Mouse (Mus musculus) embryonic facial prominence, embryonic 13.5 days (tissue): ENCODE data around the gene Dock4. TPM values are rescaled to one million over a fixed set of nuclear protein-coding genes. Genes with fewer than 3 reads are reported as not detected.

Experiments
- ATAC-seq: fragments of 200-750 bp; cut with Nextera tagmentation; 2 replicates; pipeline ENCODE4 v1.8.0; 2017; ENCODE audit warnings: low read depth; ENCODE audit not compliant: insufficient number of reproducible peaks, insufficient read depth, low FRiP score, low TSS enrichment
- H3K27ac ChIP-seq: fragments of 300-500 bp; sonication (generic); 2 replicates; pipeline ENCODE4 v1.5.1; 2015; ENCODE audit warnings: moderate library complexity, mild to moderate bottlenecking, inconsistent platforms
- H3K27me3 ChIP-seq: fragments of 300-500 bp; sonication (generic); 2 replicates; pipeline ENCODE4 v1.6.1; 2015; ENCODE audit warnings: mild to moderate bottlenecking, inconsistent platforms
- H3K36me3 ChIP-seq: fragments of 300-500 bp; sonication (generic); 2 replicates; pipeline ENCODE4 v1.6.1; 2015; ENCODE audit warnings: mild to moderate bottlenecking, inconsistent platforms
- H3K4me1 ChIP-seq: fragments of 300-500 bp; sonication (generic); 2 replicates; pipeline ENCODE4 v1.6.1; 2015; ENCODE audit warnings: inconsistent platforms
- H3K4me2 ChIP-seq: fragments of 300-500 bp; sonication (generic); 2 replicates; pipeline ENCODE4 v1.6.1; 2015; ENCODE audit warnings: moderate library complexity, mild to moderate bottlenecking, inconsistent platforms
- H3K4me3 ChIP-seq: fragments of 300-500 bp; sonication (generic); 2 replicates; pipeline ENCODE4 v1.5.1; 2015; ENCODE audit warnings: mild to moderate bottlenecking, inconsistent platforms
- H3K9ac ChIP-seq: fragments of 300-500 bp; sonication (generic); 2 replicates; pipeline ENCODE4 v1.6.1; 2015; ENCODE audit warnings: mild to moderate bottlenecking, inconsistent platforms
- H3K9me3 ChIP-seq: fragments of 300-500 bp; sonication (generic); 2 replicates; pipeline ENCODE4 v1.6.1; 2016; ENCODE audit warnings: inconsistent platforms
- WGBS: fragments of 180-500 bp; shearing (Covaris S2); methylation state at CpG from one replicate; pipeline ENCODE4 v1.1.7; 2015; ENCODE audit warnings: mixed read lengths; 5-methylcytosine and 5-hydroxymethylcytosine counted together
- polyA plus RNA-seq: library from polyadenylated mRNA; unstranded; fragments of >200 nt; fragmentation: Nextera tagmentation; extraction: Ambion mirVana; gene quantifications from 2 replicates; pipeline ENCODE4 v1.2.1, GENCODE M21; 2015

Gene Dock4
- polyA plus RNA-seq, 1 experiment from 2014 or later = 19.9 TPM

GRCm38 (mm10) chr12:40464282-40464681 is 18.5 kb downstream of the Dock4 start:
- Histone ChIP-seq H3K36me3 (no peaks in the 10 kb centered on the region), H3K9me3 (no peaks in the 10 kb centered on the region), H3K4me3 (no peak overlapping the region), H3K27ac (no peak overlapping the region), H3K4me2 (no peak overlapping the region), H3K4me1 (peaks cover 18% of the 10 kb centered on the region), H3K27me3 (no peaks in the 10 kb centered on the region), H3K9ac (no peak overlapping the region)
- WGBS = 54% methylated on average over 6 of the region's 6 CpGs
- ATAC-seq = peak; percentile 37; the same call in 1 of the 2 replicates

GRCm38 (mm10) chr12:40468235-40468634 is 22.5 kb downstream of the Dock4 start:
- H3K36me3 ChIP-seq = no peaks in the 10 kb centered on the region
- no peaks in the 10 kb centered on the region for H3K27me3 ChIP-seq
- ATAC-seq = no peak
- peaks cover 26% of the 10 kb centered on the region for H3K4me1 ChIP-seq
- no peak overlapping the region for H3K9ac ChIP-seq
- H3K9me3 ChIP-seq = no peaks in the 10 kb centered on the region
- no peak overlapping the region for H3K4me2 ChIP-seq
- H3K27ac ChIP-seq = no peak overlapping the region
- no peak overlapping the region for H3K4me3 ChIP-seq
- 85% methylated on average over 4 of the region's 4 CpGs for WGBS

DNA sequence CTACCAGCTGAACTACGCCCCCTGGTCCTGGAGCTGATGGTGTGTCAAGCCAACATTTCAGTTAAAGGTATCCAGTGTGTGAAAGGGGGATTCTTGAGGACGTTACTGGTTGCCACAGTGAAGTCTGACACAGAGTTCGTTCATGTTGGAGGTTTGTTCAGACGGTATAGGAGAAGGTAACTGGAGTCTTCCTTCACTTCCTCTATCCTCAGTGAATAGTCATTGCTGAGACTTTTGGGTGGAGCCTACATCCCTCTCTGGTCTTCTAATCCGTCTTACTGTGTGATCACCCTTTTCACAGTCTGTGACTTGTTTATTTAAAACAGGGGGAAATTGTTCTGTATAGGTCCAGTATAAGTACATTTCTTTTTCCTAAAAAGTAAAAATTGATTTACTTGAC is 23.3 kb downstream of the Dock4 start:
- H3K4me2 ChIP-seq = no peak overlapping the region
- H3K9ac ChIP-seq = no peak overlapping the region
- WGBS = 78% methylated on average over 5 of the region's 5 CpGs
- no peak overlapping the region for H3K27ac ChIP-seq
- no peaks in the 10 kb centered on the region for H3K9me3 ChIP-seq
- no peak overlapping the region for H3K4me3 ChIP-seq
- ATAC-seq = no peak
- H3K4me1 ChIP-seq = peaks cover 26% of the 10 kb centered on the region
- H3K36me3 ChIP-seq = no peaks in the 10 kb centered on the region
- no peaks in the 10 kb centered on the region for H3K27me3 ChIP-seq

GRCm38 (mm10) chr12:40471649-40472399 is 26.1 kb downstream of the Dock4 start:
- H3K4me3 ChIP-seq = no peak overlapping the region
- H3K9ac ChIP-seq = no peak overlapping the region
- ATAC-seq = no peak
- peak overlapping the region; percentile 29 for H3K4me2 ChIP-seq
- 41% methylated on average over 11 of the region's 11 CpGs for WGBS
- no peaks in the 10 kb centered on the region for H3K36me3 ChIP-seq
- H3K9me3 ChIP-seq = no peaks in the 10 kb centered on the region
- peaks cover 23% of the 10 kb centered on the region for H3K4me1 ChIP-seq
- H3K27ac ChIP-seq = no peak overlapping the region
- no peaks in the 10 kb centered on the region for H3K27me3 ChIP-seq

DNA sequence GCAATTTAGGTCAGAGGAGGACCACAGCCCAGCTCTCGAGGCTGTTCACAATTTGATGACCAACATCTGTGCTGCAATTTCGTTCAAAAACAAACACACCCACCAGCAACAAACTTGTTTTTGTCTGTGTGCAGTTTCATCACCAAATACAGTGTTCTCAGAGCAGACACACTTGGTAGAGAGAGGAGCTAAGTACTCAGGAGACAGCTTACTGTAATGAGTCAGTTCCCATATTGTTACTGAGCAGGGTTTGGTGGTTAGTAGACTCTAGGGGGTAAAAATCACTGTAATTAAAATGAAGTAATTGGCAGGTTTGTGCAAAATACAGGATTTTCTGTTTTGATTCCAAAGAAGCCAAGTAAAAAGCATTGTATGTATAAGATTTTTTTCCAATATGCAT is 28.0 kb downstream of the Dock4 start:
- H3K4me3 ChIP-seq = no peak overlapping the region
- H3K36me3 ChIP-seq = no peaks in the 10 kb centered on the region
- 22% methylated on average over 2 of the region's 2 CpGs for WGBS
- H3K27me3 ChIP-seq = no peaks in the 10 kb centered on the region
- H3K4me2 ChIP-seq = no peak overlapping the region
- H3K9me3 ChIP-seq = no peaks in the 10 kb centered on the region
- no peak overlapping the region for H3K9ac ChIP-seq
- no peak for ATAC-seq
- H3K27ac ChIP-seq = no peak overlapping the region
- H3K4me1 ChIP-seq = peaks cover 33% of the 10 kb centered on the region

DNA sequence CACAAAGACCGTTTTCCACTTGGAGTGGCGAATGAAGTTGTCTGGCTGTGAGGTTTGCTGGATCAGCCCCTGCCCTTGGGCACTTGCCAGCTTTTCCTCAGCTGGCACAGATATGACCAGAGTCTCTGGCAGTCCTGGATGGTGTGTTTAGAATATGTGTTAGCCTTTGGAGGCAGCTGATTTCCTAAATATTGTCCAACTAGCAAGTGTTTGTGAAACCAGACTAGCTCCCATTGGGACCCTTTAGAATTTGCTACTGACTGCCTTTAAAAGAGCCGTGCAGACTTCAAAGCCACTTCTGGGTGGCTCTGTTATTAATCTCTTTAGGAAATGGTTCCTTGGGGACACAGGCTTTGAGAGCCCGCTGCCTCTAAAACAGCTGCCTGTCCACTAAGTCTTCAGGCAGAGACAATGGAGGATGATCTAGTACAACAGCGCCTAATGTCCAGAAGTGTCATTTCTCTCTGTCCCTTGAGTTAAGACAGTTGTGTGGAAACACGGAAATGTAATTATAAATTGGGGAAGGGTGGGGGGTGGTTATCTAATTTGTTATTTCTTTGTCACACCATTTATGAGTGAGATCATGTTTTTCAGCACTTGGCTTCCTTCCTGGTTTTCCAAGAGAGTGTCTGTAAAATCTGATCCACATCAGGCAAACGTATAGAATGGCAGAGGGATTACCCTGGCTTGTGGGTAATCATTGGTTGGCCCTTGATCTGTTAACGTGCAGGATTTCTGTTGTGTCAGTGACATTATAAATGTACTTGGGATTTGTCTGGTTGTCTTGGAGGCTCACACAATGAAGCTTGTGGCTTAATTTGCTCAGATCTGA is 32.1 kb downstream of the Dock4 start:
- Histone ChIP-seq H3K4me3 (no peak overlapping the region), H3K9ac (no peak overlapping the region), H3K9me3 (no peaks in the 10 kb centered on the region), H3K4me2 (no peak overlapping the region), H3K27ac (no peak overlapping the region), H3K27me3 (no peaks in the 10 kb centered on the region), H3K4me1 (peaks cover 17% of the 10 kb centered on the region), H3K36me3 (no peaks in the 10 kb centered on the region)
- 41% methylated on average over 8 of the region's 8 CpGs for WGBS
- no peak for ATAC-seq

- Histone ChIP-seq H3K4me2 (no peak overlapping the region), H3K9ac (no peak overlapping the region), H3K27ac (no peak overlapping the region), H3K36me3 (no peaks in the 10 kb centered on the region), H3K27me3 (no peaks in the 10 kb centered on the region), H3K4me1 (peaks cover 14% of the 10 kb centered on the region), H3K9me3 (no peaks in the 10 kb centered on the region), H3K4me3 (no peak overlapping the region)
- ATAC-seq = no peak
- 24% methylated on average over 3 of the region's 3 CpGs for WGBS
Measured at GRCm38 (mm10) chr12:40484224-40484623, 38.5 kb downstream of the Dock4 start.

DNA sequence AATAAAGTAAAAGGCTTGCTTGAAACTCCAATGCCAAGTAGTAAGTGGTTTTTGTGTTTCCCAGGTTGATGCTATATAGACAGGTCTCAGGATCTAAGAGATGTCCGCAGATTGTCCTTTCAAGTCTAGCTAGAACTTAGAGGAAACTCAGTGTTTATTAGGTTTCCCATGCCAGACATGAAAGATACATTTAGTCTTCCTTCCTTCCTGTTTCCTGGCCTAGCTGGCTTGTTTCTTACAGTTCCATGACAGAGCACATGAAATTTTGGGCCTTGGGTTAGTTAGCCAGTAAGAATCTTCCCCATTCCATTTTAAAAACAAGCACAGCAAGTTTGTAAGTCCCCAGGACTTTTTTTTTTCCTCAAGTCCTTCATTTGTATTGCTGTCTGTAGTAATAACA is 39.5 kb downstream of the Dock4 start:
- no peaks in the 10 kb centered on the region for H3K27me3 ChIP-seq
- H3K9me3 ChIP-seq = no peaks in the 10 kb centered on the region
- H3K27ac ChIP-seq = no peak overlapping the region
- H3K9ac ChIP-seq = no peak overlapping the region
- no peaks in the 10 kb centered on the region for H3K36me3 ChIP-seq
- 89% methylated on average over 1 of the region's 1 CpGs for WGBS
- H3K4me2 ChIP-seq = no peak overlapping the region
- ATAC-seq = no peak
- peaks cover 14% of the 10 kb centered on the region for H3K4me1 ChIP-seq
- H3K4me3 ChIP-seq = no peak overlapping the region

GRCm38 (mm10) chr12:40486047-40486837 is 40.5 kb downstream of the Dock4 start:
- Histone ChIP-seq H3K9me3 (no peaks in the 10 kb centered on the region), H3K36me3 (no peaks in the 10 kb centered on the region), H3K4me1 (peaks cover 19% of the 10 kb centered on the region), H3K27me3 (no peaks in the 10 kb centered on the region), H3K4me2 (no peak overlapping the region), H3K4me3 (no peak overlapping the region), H3K27ac (no peak overlapping the region), H3K9ac (no peak overlapping the region)
- ATAC-seq = no peak
- WGBS = 58% methylated on average over 12 of the region's 12 CpGs

GRCm38 (mm10) chr12:40496387-40496786 is 50.6 kb downstream of the Dock4 start:
- 65% methylated on average over 11 of the region's 11 CpGs for WGBS
- no peak for ATAC-seq
- Histone ChIP-seq H3K4me2 (no peak overlapping the region), H3K9me3 (no peaks in the 10 kb centered on the region), H3K4me3 (no peak overlapping the region), H3K9ac (no peak overlapping the region), H3K36me3 (no peaks in the 10 kb centered on the region), H3K27ac (no peak overlapping the region), H3K4me1 (peaks cover 32% of the 10 kb centered on the region), H3K27me3 (no peaks in the 10 kb centered on the region)

DNA sequence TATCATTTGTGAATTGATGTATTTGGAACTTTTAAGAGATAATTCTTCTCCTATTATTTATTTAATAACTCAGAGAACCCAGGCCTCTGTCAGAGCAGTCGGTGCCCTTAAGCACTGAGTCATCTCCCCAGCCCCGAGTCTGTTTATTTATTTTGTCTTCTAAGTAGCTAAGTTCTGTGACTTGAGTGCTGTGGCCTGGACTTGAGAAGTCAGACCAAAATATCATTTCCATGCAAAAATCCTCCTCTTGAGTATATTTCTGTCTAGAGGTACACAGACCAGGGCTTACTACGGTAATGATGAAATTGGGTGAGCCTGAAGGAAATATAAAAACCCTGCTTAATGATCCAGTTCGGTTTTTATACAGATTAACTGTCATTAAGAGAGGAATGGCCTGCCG is 52.1 kb downstream of the Dock4 start:
- no peak for ATAC-seq
- Histone ChIP-seq H3K4me2 (no peak overlapping the region), H3K9ac (no peak overlapping the region), H3K4me1 (peaks cover 32% of the 10 kb centered on the region), H3K27me3 (no peaks in the 10 kb centered on the region), H3K36me3 (no peaks in the 10 kb centered on the region), H3K4me3 (no peak overlapping the region), H3K27ac (no peak overlapping the region), H3K9me3 (no peaks in the 10 kb centered on the region)
- WGBS = 62% methylated on average over 5 of the region's 5 CpGs
